Mouse (Mus musculus): Measurements from ENCODE around the gene Vmn1r11. TPM values are rescaled to one million over a fixed set of nuclear protein-coding genes. Genes with fewer than 3 reads are reported as not detected.

Gene Vmn1r11
- total RNA-seq (2023), result not detected

GRCm38 (mm10) chr6:57133155-57133554 is at the start of gene Vmn1r11:
Gene Vmn1r11 (plus strand): TSS chr6:57133455.

GRCm38 (mm10) chr6:57109154-57109553 is 24.1 kb upstream of the Vmn1r11 start, which contains the start of gene Vmn1r10:
Gene Vmn1r10 (plus strand): TSS chr6:57109454.

GRCm38 (mm10) chr6:57156619-57157018 is 23.4 kb downstream of the Vmn1r11 start, which contains the start of gene Vmn1r12:
Gene Vmn1r12 (plus strand): TSS chr6:57156919.

Other genes with a start within 250 kb of the Vmn1r11 start
- 54.8 TPM for gene Nt5c3, start 209.5 kb upstream of the Vmn1r11 start, total RNA-seq (2023)
- gene Vmn1r4, start 209.4 kb upstream of the Vmn1r11 start, total RNA-seq (2023), result not detected
- gene Vmn1r5, start 163.2 kb upstream of the Vmn1r11 start, total RNA-seq (2023), result not detected
- gene Vmn1r6, start 136.2 kb upstream of the Vmn1r11 start, total RNA-seq (2023), result not detected
- gene Vmn1r7, start 108.1 kb upstream of the Vmn1r11 start, total RNA-seq (2023), result not detected
- not detected for gene Vmn1r8, start 101.2 kb upstream of the Vmn1r11 start, total RNA-seq (2023)
- not detected for gene Vmn1r9, start 66.7 kb upstream of the Vmn1r11 start, total RNA-seq (2023)
- not detected for gene Vmn1r10, start 24.0 kb upstream of the Vmn1r11 start, total RNA-seq (2023)
- not detected for gene Vmn1r12, start 23.5 kb downstream of the Vmn1r11 start, total RNA-seq (2023)
- gene Vmn1r13, start 69.8 kb downstream of the Vmn1r11 start, total RNA-seq (2023), result not detected
- not detected for gene Vmn1r14, start 98.2 kb downstream of the Vmn1r11 start, total RNA-seq (2023)
- gene Vmn1r15, start 124.5 kb downstream of the Vmn1r11 start, total RNA-seq (2023), result not detected
- gene Vmn1r16, start 196.0 kb downstream of the Vmn1r11 start, total RNA-seq (2023), result not detected
- gene Vmn1r17, start 230.3 kb downstream of the Vmn1r11 start, total RNA-seq (2023), result not detected